Mouse (Mus musculus): ENCODE data around the gene Rbbp6. TPM values are rescaled to one million over a fixed set of nuclear protein-coding genes. Genes with fewer than 3 reads are reported as not detected.

Rbbp6 gene
- polyA plus RNA-seq, 1 experiment from 2014 or later: 25.6 TPM

DNA sequence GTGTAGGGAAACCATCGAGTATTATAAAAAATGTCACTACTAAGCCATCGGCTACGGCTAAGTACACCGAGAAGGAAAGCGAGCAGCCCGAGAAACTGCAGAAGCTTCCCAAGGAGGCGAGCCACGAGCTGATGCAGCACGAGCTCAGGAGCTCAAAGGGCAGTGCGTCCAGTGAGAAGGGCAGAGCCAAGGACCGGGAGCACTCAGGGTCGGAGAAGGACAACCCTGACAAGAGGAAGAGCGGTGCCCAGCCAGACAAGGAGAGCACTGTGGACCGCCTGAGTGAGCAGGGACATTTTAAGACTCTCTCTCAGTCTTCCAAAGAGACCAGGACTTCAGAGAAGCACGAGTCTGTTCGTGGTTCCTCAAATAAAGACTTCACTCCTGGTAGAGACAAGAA lies 35.3 kb downstream of the Rbbp6 start:
- Histone ChIP-seq H3K9ac (ENCODE audit: low read depth, low read length) (no peak overlapping the region), H3K4me1 (replicated peaks; ENCODE audit: insufficient read depth, low read length) (no peaks in the 10 kb centered on the region), H3K36me3 (ENCODE audit: insufficient read depth, low read length) (peaks cover 59% of the 10 kb centered on the region), H3K9me3 (replicated peaks; ENCODE audit: low read length) (no peaks in the 10 kb centered on the region), H3K4me2 (ENCODE audit: low read length) (no peak overlapping the region), H3K27me3 (ENCODE audit: insufficient read depth, low read length) (no peaks in the 10 kb centered on the region), H3K27ac (no peak overlapping the region), H3K4me3 (replicated peaks; ENCODE audit: low read depth, low read length) (no peak overlapping the region)
- ATAC-seq (replicated peaks; ENCODE audit: low FRiP score, low read depth) (no peak), DNase-seq (ENCODE audit: low spot score) (no peak)
- whole genome bisulfite sequencing: 92% methylated on average over 16 of the region's 16 CpGs
- no peak for TF ChIP-seq CTCF (IDR thresholded peaks at IDR 0.05; ENCODE audit: low read depth)

DNA sequence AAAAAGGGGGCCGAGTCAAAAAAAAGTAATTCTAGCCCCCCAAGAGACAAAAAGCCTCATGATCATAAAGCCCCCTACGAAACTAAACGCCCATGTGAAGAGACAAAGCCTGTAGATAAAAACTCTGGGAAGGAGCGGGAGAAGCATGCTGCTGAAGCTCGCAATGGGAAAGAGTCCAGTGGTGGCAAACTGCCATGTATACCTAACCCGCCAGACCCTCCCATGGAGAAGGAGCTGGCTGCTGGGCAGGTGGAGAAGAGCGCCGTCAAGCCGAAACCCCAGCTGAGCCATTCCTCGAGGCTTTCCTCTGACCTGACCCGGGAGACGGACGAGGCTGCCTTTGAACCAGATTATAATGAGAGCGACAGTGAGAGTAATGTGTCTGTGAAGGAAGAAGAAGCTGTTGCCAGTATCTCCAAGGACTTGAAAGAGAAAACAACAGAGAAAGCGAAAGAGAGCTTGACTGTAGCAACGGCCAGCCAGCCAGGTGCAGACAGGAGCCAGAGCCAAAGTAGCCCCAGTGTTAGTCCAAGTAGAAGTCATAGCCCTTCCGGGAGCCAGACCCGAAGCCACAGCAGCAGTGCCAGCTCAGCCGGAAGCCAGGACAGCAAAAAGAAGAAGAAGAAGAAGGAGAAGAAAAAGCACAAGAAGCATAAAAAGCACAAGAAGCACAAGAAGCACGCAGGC lies 36.0 kb downstream of the Rbbp6 start:
- H3K9me3 ChIP-seq (replicated peaks; ENCODE audit: low read length): no peaks in the 10 kb centered on the region
- H3K27ac ChIP-seq: no peak overlapping the region
- H3K4me2 ChIP-seq (ENCODE audit: low read length): no peak overlapping the region
- ATAC-seq (replicated peaks; ENCODE audit: low FRiP score, low read depth) (no peak), DNase-seq (ENCODE audit: low spot score) (no peak)
- H3K36me3 ChIP-seq (ENCODE audit: insufficient read depth, low read length): peaks cover 56% of the 10 kb centered on the region
- no peaks in the 10 kb centered on the region for H3K27me3 ChIP-seq (ENCODE audit: insufficient read depth, low read length)
- WGBS: 88% methylated on average over 20 of the region's 20 CpGs
- H3K4me3 ChIP-seq (replicated peaks; ENCODE audit: low read depth, low read length): no peak overlapping the region
- H3K9ac ChIP-seq (ENCODE audit: low read depth, low read length): no peak overlapping the region
- H3K4me1 ChIP-seq (replicated peaks; ENCODE audit: insufficient read depth, low read length): no peaks in the 10 kb centered on the region
- TF ChIP-seq CTCF (IDR thresholded peaks at IDR 0.05; ENCODE audit: low read depth): no peak

DNA sequence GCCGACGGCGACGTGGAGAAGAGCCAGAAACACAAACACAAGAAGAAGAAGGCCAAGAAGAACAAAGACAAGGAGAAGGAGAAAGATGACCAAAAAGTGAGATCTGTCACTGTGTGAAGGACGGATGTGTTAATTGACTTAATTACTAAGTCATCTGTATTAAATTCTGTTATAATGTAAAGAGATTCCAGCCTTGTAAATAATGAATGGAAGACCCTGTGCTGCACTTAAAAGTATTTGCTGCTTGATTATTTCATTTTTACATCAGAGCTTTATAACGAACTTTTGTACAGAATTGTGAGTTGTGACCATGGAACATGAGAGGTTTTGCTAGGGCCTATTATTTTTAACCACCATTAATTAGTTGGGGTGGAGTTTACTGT lies 36.5 kb downstream of the Rbbp6 start:
- H3K9me3 ChIP-seq (replicated peaks; ENCODE audit: low read length): no peaks in the 10 kb centered on the region
- 95% methylated on average over 6 of the region's 6 CpGs for WGBS
- H3K27me3 ChIP-seq (ENCODE audit: insufficient read depth, low read length): no peaks in the 10 kb centered on the region
- H3K4me3 ChIP-seq (replicated peaks; ENCODE audit: low read depth, low read length): no peak overlapping the region
- TF ChIP-seq CTCF (IDR thresholded peaks at IDR 0.05; ENCODE audit: low read depth): no peak
- ATAC-seq (replicated peaks; ENCODE audit: low FRiP score, low read depth): no peak
- no peak overlapping the region for H3K27ac ChIP-seq
- H3K9ac ChIP-seq (ENCODE audit: low read depth, low read length): no peak overlapping the region
- no peak for DNase-seq (ENCODE audit: low spot score)
- H3K4me2 ChIP-seq (ENCODE audit: low read length): no peak overlapping the region
- H3K36me3 ChIP-seq (ENCODE audit: insufficient read depth, low read length): peaks cover 52% of the 10 kb centered on the region
- no peaks in the 10 kb centered on the region for H3K4me1 ChIP-seq (replicated peaks; ENCODE audit: insufficient read depth, low read length)

DNA sequence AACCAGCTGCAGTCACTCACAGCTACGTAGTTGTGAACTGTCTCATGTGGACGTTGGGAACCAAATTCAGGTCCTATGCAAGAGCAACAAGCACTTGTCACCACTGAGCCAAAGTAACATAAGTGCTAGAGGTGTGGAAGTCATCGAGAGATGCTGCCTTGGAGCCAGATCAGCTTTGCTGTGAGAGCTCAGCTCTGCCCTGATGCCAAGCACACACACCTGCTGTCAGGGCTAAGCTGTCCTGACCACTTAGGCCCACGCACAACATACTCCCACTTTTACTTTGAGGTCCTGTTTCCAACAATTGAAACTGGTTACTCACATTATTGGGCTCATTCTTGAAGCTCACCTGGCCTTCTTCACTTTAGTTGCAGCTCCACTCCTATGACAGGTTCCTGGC lies 37.7 kb downstream of the Rbbp6 start:
- H3K27ac ChIP-seq: no peak overlapping the region
- ATAC-seq (replicated peaks; ENCODE audit: low FRiP score, low read depth): no peak; the same call in 1 of the 2 replicates
- no peaks in the 10 kb centered on the region for H3K27me3 ChIP-seq (ENCODE audit: insufficient read depth, low read length)
- 87% methylated on average over 4 of the region's 4 CpGs for WGBS
- H3K36me3 ChIP-seq (ENCODE audit: insufficient read depth, low read length): peaks cover 49% of the 10 kb centered on the region
- no peak for DNase-seq (ENCODE audit: low spot score)
- H3K4me1 ChIP-seq (replicated peaks; ENCODE audit: insufficient read depth, low read length): no peaks in the 10 kb centered on the region
- no peak for TF ChIP-seq CTCF (IDR thresholded peaks at IDR 0.05; ENCODE audit: low read depth)
- H3K9me3 ChIP-seq (replicated peaks; ENCODE audit: low read length): no peaks in the 10 kb centered on the region
- H3K4me2 ChIP-seq (ENCODE audit: low read length): no peak overlapping the region
- no peak overlapping the region for H3K4me3 ChIP-seq (replicated peaks; ENCODE audit: low read depth, low read length)
- no peak overlapping the region for H3K9ac ChIP-seq (ENCODE audit: low read depth, low read length)

DNA sequence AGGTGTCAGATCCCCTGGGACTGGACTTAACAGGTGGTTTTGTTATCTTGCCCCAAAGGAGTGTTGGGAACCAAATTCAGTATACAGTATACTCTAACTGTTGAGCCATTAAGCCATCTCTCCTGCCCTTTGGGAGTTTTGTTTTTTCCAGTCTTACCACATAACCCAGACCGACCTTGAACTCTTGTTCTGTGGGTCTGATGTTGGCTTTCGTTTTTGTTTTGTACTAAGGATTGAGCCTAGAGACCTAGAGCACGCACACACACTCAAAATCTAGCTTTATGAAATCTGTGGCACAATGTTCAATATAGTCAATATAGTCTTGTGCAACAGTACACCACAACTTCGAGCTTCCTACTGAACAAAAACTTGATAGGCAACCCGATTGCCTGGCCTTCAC lies 39.0 kb downstream of the Rbbp6 start:
- no peak overlapping the region for H3K4me3 ChIP-seq (replicated peaks; ENCODE audit: low read depth, low read length)
- no peaks in the 10 kb centered on the region for H3K9me3 ChIP-seq (replicated peaks; ENCODE audit: low read length)
- no peak for TF ChIP-seq CTCF (IDR thresholded peaks at IDR 0.05; ENCODE audit: low read depth)
- no peak overlapping the region for H3K9ac ChIP-seq (ENCODE audit: low read depth, low read length)
- H3K36me3 ChIP-seq (ENCODE audit: insufficient read depth, low read length): peaks cover 37% of the 10 kb centered on the region
- no peak for DNase-seq (ENCODE audit: low spot score)
- H3K27me3 ChIP-seq (ENCODE audit: insufficient read depth, low read length): no peaks in the 10 kb centered on the region
- no peak overlapping the region for H3K4me2 ChIP-seq (ENCODE audit: low read length)
- WGBS: 95% methylated on average over 5 of the region's 5 CpGs
- ATAC-seq (replicated peaks; ENCODE audit: low FRiP score, low read depth): no peak
- H3K27ac ChIP-seq: no peak overlapping the region
- no peaks in the 10 kb centered on the region for H3K4me1 ChIP-seq (replicated peaks; ENCODE audit: insufficient read depth, low read length)

DNA sequence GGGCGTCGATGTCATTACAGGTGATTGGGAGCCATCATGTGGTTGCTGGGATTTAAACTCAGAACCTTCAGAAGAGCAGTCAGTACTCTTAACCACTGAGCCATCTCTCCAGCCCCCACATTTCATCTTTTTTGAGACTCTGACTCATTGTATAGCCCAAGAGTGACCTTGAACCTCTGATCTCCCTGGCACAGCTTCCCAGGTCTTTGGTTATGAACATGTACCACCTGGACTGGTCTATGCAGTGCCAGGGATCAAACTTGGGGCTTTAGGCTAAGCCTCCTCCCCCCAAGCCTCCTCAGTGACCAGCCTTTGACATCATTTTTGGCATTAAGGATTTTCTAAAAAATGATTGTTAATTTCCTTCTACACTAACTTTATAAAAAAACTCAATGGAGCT lies 40.8 kb downstream of the Rbbp6 start:
- Histone ChIP-seq H3K9me3 (replicated peaks; ENCODE audit: low read length) (no peaks in the 10 kb centered on the region), H3K36me3 (ENCODE audit: insufficient read depth, low read length) (peaks cover 24% of the 10 kb centered on the region), H3K4me2 (ENCODE audit: low read length) (no peak overlapping the region), H3K4me1 (replicated peaks; ENCODE audit: insufficient read depth, low read length) (no peaks in the 10 kb centered on the region), H3K27ac (no peak overlapping the region), H3K9ac (ENCODE audit: low read depth, low read length) (no peak overlapping the region), H3K4me3 (replicated peaks; ENCODE audit: low read depth, low read length) (no peak overlapping the region), H3K27me3 (ENCODE audit: insufficient read depth, low read length) (no peaks in the 10 kb centered on the region)
- no peak for TF ChIP-seq CTCF (IDR thresholded peaks at IDR 0.05; ENCODE audit: low read depth)
- no peak for ATAC-seq (replicated peaks; ENCODE audit: low FRiP score, low read depth)
- WGBS: 65% methylated on average over 2 of the region's 2 CpGs
- DNase-seq (ENCODE audit: low spot score): no peak

DNA sequence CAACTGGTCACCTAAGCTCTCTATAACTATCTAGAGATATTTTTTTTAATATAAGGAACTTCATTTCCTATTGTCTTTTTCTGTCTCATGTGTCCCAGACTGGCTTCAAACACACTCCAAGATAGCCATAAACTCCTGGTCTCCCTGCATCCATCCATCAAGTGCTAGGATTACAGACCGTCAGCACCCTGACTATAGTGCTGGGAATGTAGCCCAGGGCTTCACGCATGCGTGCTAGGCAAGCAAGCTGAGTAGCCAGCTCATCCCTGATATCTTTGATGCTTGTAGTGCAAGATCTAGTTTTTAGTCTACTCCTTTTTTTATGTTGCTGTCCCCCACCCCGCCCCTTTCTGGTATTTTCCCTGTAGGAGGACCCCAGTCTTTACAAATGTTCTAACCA lies 42.3 kb downstream of the Rbbp6 start:
- H3K9ac ChIP-seq (ENCODE audit: low read depth, low read length): no peak overlapping the region
- DNase-seq (ENCODE audit: low spot score): no peak

More for the DNA sequence above, 42.3 kb downstream of the Rbbp6 start:
- Histone ChIP-seq H3K9me3 (replicated peaks; ENCODE audit: low read length) (no peaks in the 10 kb centered on the region), H3K27me3 (ENCODE audit: insufficient read depth, low read length) (no peaks in the 10 kb centered on the region), H3K4me3 (replicated peaks; ENCODE audit: low read depth, low read length) (no peak overlapping the region), H3K27ac (no peak overlapping the region), H3K36me3 (ENCODE audit: insufficient read depth, low read length) (peaks cover 14% of the 10 kb centered on the region), H3K4me2 (ENCODE audit: low read length) (no peak overlapping the region), H3K4me1 (replicated peaks; ENCODE audit: insufficient read depth, low read length) (no peaks in the 10 kb centered on the region)
- ATAC-seq (replicated peaks; ENCODE audit: low FRiP score, low read depth): no peak
- TF ChIP-seq CTCF (IDR thresholded peaks at IDR 0.05; ENCODE audit: low read depth): no peak
- WGBS: 63% methylated on average over 4 of the region's 4 CpGs
